Comparison of ENCODE assay signal across 29 mouse cellular contexts in the genomic region with DNA sequence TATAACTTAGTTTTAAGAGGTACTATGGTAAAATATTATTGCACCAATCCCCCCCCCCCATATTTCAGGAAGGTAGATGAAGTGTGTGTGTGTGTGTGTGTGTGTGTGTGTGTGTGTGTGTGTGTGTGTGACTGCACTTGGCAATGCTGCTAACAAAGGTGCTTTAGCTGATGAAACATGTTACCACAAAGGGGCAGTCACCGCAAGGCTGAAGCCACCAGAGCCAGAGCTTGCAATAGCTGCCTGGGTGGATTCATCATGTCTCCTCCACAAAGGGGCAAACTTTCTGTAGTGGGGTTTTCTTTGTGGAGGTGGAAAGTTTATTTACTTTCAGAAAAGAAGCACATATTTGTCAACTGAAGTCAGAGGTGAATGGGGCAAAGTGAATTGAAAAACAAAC.
DNase-seq lines count a peak whose midpoint lies in the region; ATAC-seq and TF ChIP-seq lines count a peak whose summit lies in the region.
"Had no signal": no experiment of that assay in that cellular context is flagged by ENCODE, and none has a peak within 500 bp of the region (broad histone marks: within the 10 kb centered on the region; RNA-seq: fewer than 3 reads in every experiment).

No protein-coding gene starts in this region.

- no peaks in the 10 kb centered on the region for H3K4me1 ChIP-seq in forebrain, postnatal 0 days (ENCODE audit: insufficient read depth)
- no peaks in the 10 kb centered on the region for H3K4me1 ChIP-seq in forebrain, embryonic 10.5 days
- H3K4me1 ChIP-seq in midbrain, postnatal 0 days (ENCODE audit: insufficient read depth, low read length): no peaks in the 10 kb centered on the region
- no peaks in the 10 kb centered on the region for H3K4me1 ChIP-seq in midbrain, embryonic 11.5 days (ENCODE audit: control insufficient read depth, insufficient read depth, low read length)
- peaks cover 6% of the 10 kb centered on the region; the same call in 1 of the 2 replicates for H3K4me1 ChIP-seq in heart, embryonic 10.5 days
- H3K4me1 ChIP-seq: forebrain, embryonic 12.5 days; hindbrain, embryonic 10.5 days; limb, embryonic 12.5 days; liver, embryonic 15.5 days; midbrain, embryonic 12.5 days; neural tube, embryonic 15.5 days had no signal

- peak; percentile 39; the same call in 1 of the 2 replicates for TF ChIP-seq CTCF in forebrain, postnatal 0 days (IDR thresholded peaks at IDR 0.05; ENCODE audit: low read depth)
- peak; percentile 65 for TF ChIP-seq CTCF in midbrain, postnatal 0 days (IDR thresholded peaks at IDR 0.05)

- no peaks in the 10 kb centered on the region for H3K36me3 ChIP-seq in forebrain, postnatal 0 days (ENCODE audit: insufficient read depth)
- no peaks in the 10 kb centered on the region for H3K36me3 ChIP-seq in forebrain, embryonic 10.5 days (replicated peaks)
- no peaks in the 10 kb centered on the region for H3K36me3 ChIP-seq in midbrain, postnatal 0 days (ENCODE audit: insufficient read depth, low read length)
- no peaks in the 10 kb centered on the region for H3K36me3 ChIP-seq in midbrain, embryonic 11.5 days (ENCODE audit: control insufficient read depth, insufficient read depth, low read length)
- no peaks in the 10 kb centered on the region for H3K36me3 ChIP-seq in heart, embryonic 10.5 days
- H3K36me3 ChIP-seq: forebrain, embryonic 12.5 days; heart, embryonic 12.5 days; hindbrain, embryonic 10.5 days; limb, embryonic 12.5 days; liver, embryonic 15.5 days; midbrain, embryonic 12.5 days; neural tube, embryonic 15.5 days had no signal

- no peaks in the 10 kb centered on the region for H3K27me3 ChIP-seq in forebrain, postnatal 0 days (ENCODE audit: insufficient read depth, low read length)
- no peaks in the 10 kb centered on the region for H3K27me3 ChIP-seq in forebrain, embryonic 10.5 days (ENCODE audit: poor library complexity, severe bottlenecking)
- no peaks in the 10 kb centered on the region for H3K27me3 ChIP-seq in midbrain, postnatal 0 days (ENCODE audit: insufficient read depth, low read length)
- no peaks in the 10 kb centered on the region for H3K27me3 ChIP-seq in midbrain, embryonic 11.5 days (ENCODE audit: control insufficient read depth, insufficient read depth, low read length)
- H3K27me3 ChIP-seq in heart, embryonic 10.5 days (ENCODE audit: insufficient read depth, poor library complexity, severe bottlenecking): no peaks in the 10 kb centered on the region
- H3K27me3 ChIP-seq: forebrain, embryonic 12.5 days; heart, embryonic 12.5 days; limb, embryonic 12.5 days; liver, embryonic 15.5 days; midbrain, embryonic 12.5 days; neural tube, embryonic 15.5 days had no signal

- no peak overlapping the region for H3K4me2 ChIP-seq in forebrain, postnatal 0 days (ENCODE audit: low read depth)
- H3K4me2 ChIP-seq in midbrain, postnatal 0 days (ENCODE audit: low read depth, low read length, poor library complexity, severe bottlenecking): no peak overlapping the region
- H3K4me2 ChIP-seq in midbrain, embryonic 11.5 days: no peak overlapping the region
- H3K4me2 ChIP-seq: forebrain, embryonic 12.5 days; heart, embryonic 12.5 days; limb, embryonic 12.5 days; liver, embryonic 15.5 days; lung, embryonic 14.5 days; midbrain, embryonic 12.5 days; neural tube, embryonic 15.5 days had no signal

- H3K4me3 ChIP-seq in forebrain, postnatal 0 days (ENCODE audit: low read depth, low read length): no peak overlapping the region
- no peak overlapping the region for H3K4me3 ChIP-seq in forebrain, embryonic 10.5 days
- no peak overlapping the region for H3K4me3 ChIP-seq in midbrain, postnatal 0 days (ENCODE audit: low read depth, low read length)
- no peak overlapping the region for H3K4me3 ChIP-seq in midbrain, embryonic 11.5 days (ENCODE audit: low read depth, low read length)
- H3K4me3 ChIP-seq in heart, embryonic 10.5 days: no peak overlapping the region
- H3K4me3 ChIP-seq: erythroblast, embryonic 14.5 days; forebrain, embryonic 12.5 days; heart, embryonic 12.5 days; hindbrain, embryonic 10.5 days; limb, embryonic 12.5 days; liver, embryonic 15.5 days; midbrain, embryonic 12.5 days; neural tube, embryonic 15.5 days had no signal

- no peak overlapping the region for H3K27ac ChIP-seq in forebrain, postnatal 0 days (ENCODE audit: low read depth, low read length)
- H3K27ac ChIP-seq in forebrain, embryonic 10.5 days: no peak overlapping the region
- H3K27ac ChIP-seq in midbrain, postnatal 0 days (ENCODE audit: low read depth, low read length): no peak overlapping the region
- H3K27ac ChIP-seq in midbrain, embryonic 11.5 days (ENCODE audit: low read depth, low read length): no peak overlapping the region
- no peak overlapping the region for H3K27ac ChIP-seq in heart, embryonic 10.5 days
- H3K27ac ChIP-seq: forebrain, embryonic 12.5 days; hindbrain, embryonic 10.5 days; kidney, postnatal 0 days; limb, embryonic 12.5 days; liver, embryonic 15.5 days; midbrain, embryonic 12.5 days; neural tube, embryonic 15.5 days; stomach, postnatal 0 days had no signal

- no peak for DNase-seq in forebrain, postnatal 0 days
- DNase-seq in forebrain, embryonic 10.5 days (ENCODE audit: extremely low spot score, low spot score): no peak
- DNase-seq in midbrain, postnatal 0 days (ENCODE audit: low spot score): peak; percentile 72
- no peak for DNase-seq in midbrain, embryonic 11.5 days (ENCODE audit: low spot score, missing footprints)
- no peak for DNase-seq in heart, embryonic 10.5 days (ENCODE audit: low spot score)
- no peak for DNase-seq in ovary, postnatal 10 days (ENCODE audit: low spot score)
- DNase-seq: adrenal gland, postnatal 36 days; B cell, adult 2 months; gastrocnemius, postnatal 14 days; heart, adult 11 months; kidney, adult 8-10 months; kidney, postnatal 4 days; lung, postnatal 14 days; right cerebral cortex, postnatal 4 days; thymus, adult 18-20 months; thymus, postnatal 36 days had no signal

- WGBS in forebrain, postnatal 0 days: 83% methylated on average over 1 of the region's 1 CpGs
- WGBS in forebrain, embryonic 10.5 days: 87% methylated on average over 1 of the region's 1 CpGs
- WGBS in midbrain, postnatal 0 days: 80% methylated on average over 1 of the region's 1 CpGs
- 90% methylated on average over 1 of the region's 1 CpGs for WGBS in midbrain, embryonic 11.5 days
- 84% methylated on average over 1 of the region's 1 CpGs for WGBS in heart, embryonic 10.5 days

- no peaks in the 10 kb centered on the region for H3K9me3 ChIP-seq in forebrain, postnatal 0 days (ENCODE audit: low read length)
- H3K9me3 ChIP-seq in forebrain, embryonic 10.5 days: no peaks in the 10 kb centered on the region
- no peaks in the 10 kb centered on the region for H3K9me3 ChIP-seq in midbrain, postnatal 0 days (ENCODE audit: low read length)
- H3K9me3 ChIP-seq in midbrain, embryonic 11.5 days (ENCODE audit: control insufficient read depth, low read length): no peaks in the 10 kb centered on the region
- H3K9me3 ChIP-seq in heart, embryonic 10.5 days: no peaks in the 10 kb centered on the region
- H3K9me3 ChIP-seq: forebrain, embryonic 12.5 days; heart, embryonic 12.5 days; hindbrain, embryonic 10.5 days; limb, embryonic 12.5 days; liver, embryonic 15.5 days; midbrain, embryonic 12.5 days; neural tube, embryonic 15.5 days had no signal

- no peak overlapping the region for H3K9ac ChIP-seq in forebrain, postnatal 0 days
- H3K9ac ChIP-seq in midbrain, postnatal 0 days (replicated peaks; ENCODE audit: low read length, poor library complexity, severe bottlenecking): no peak overlapping the region
- H3K9ac ChIP-seq in midbrain, embryonic 11.5 days (ENCODE audit: low read length): no peak overlapping the region
- H3K9ac ChIP-seq: forebrain, embryonic 12.5 days; heart, embryonic 12.5 days; limb, embryonic 12.5 days; liver, embryonic 15.5 days; lung, embryonic 14.5 days; midbrain, embryonic 12.5 days; neural tube, embryonic 15.5 days had no signal

- ATAC-seq in forebrain, postnatal 0 days: peak; percentile 66
- ATAC-seq in midbrain, postnatal 0 days (ENCODE audit: low FRiP score): no peak
- no peak for ATAC-seq in midbrain, embryonic 11.5 days (ENCODE audit: low FRiP score)
- ATAC-seq in granulocyte monocyte progenitor cell, adult 5-6 weeks (replicated peaks; ENCODE audit: poor library complexity, severe bottlenecking): peak; percentile 69
- ATAC-seq: intestine, embryonic 16.5 days had no signal

Comparison
In these comparisons a context has a peak if more than half of its experiments do, and no peak if none do; other contexts are left out.
1. ATAC-seq: peak in forebrain, postnatal 0 days (single experiment) and granulocyte monocyte progenitor cell, adult 5-6 weeks (single experiment); none in midbrain, postnatal 0 days (single experiment) and midbrain, embryonic 11.5 days (single experiment).